Mouse (Mus musculus) bone marrow, adult 2 months (tissue): ENCODE results near the gene Galnt10.

ENCODE experiments used
- CTCF ChIP-seq: fragments of 200-500 bp; IDR thresholded peaks from 2 replicates; pipeline ENCODE4 v1.5.1; 2011; ENCODE audit warnings: low read length, control low read depth; ENCODE audit not compliant: control insufficient read depth, insufficient read depth
- POLR2A ChIP-seq: fragments of 200-500 bp; IDR thresholded peaks from 2 replicates; pipeline ENCODE4 v1.6.1; 2011; ENCODE audit warnings: low read depth, mild to moderate bottlenecking, control low read depth, low read length, borderline replicate concordance; ENCODE audit not compliant: control insufficient read depth

- no peak for TF ChIP-seq CTCF
- no peak for TF ChIP-seq POLR2A
These were observed 128.7 kb downstream of the Galnt10 start for GRCm38 (mm10) chr11:57773936-57774335.
